Mouse (Mus musculus): ENCODE data around the gene Iffo2.
"Not testable (repeated sequence)": the region's sequence is repeated elsewhere in the genome, so short reads cannot be mapped to it uniquely, and the experiment has no call there.

Iffo2 gene

GRCm38 (mm10) chr4:139530248-139530647 lies at the start of gene Iffo2:
Iffo2 (plus strand) TSS chr4:139530548.
- DNase-seq (ENCODE audit: low read depth, low spot score) = not testable (repeated sequence)

GRCm38 (mm10) chr4:139481400-139481799 lies 48.9 kb upstream of the Iffo2 start:
- DNase-seq (ENCODE audit: low read depth, low spot score) = no peak

GRCm38 (mm10) chr4:139483461-139484105 lies 46.8 kb upstream of the Iffo2 start:
- DNase-seq (ENCODE audit: low read depth, low spot score) = no peak

- DNase-seq (ENCODE audit: low read depth, low spot score) = no peak
These were observed 45.9 kb upstream of the Iffo2 start for GRCm38 (mm10) chr4:139484496-139484895.

- DNase-seq (ENCODE audit: low read depth, low spot score) = no peak
These were observed 43.3 kb upstream of the Iffo2 start for GRCm38 (mm10) chr4:139487085-139487484.

- DNase-seq (ENCODE audit: low read depth, low spot score) = no peak
These were observed 42.0 kb upstream of the Iffo2 start for GRCm38 (mm10) chr4:139488325-139488724.

- no peak for DNase-seq (ENCODE audit: low read depth, low spot score)
These were observed 40.4 kb upstream of the Iffo2 start for GRCm38 (mm10) chr4:139489946-139490345.

GRCm38 (mm10) chr4:139490413-139491055 lies 39.8 kb upstream of the Iffo2 start:
- no peak for DNase-seq (ENCODE audit: low read depth, low spot score)

- no peak for DNase-seq (ENCODE audit: low read depth, low spot score)
These were observed 38.7 kb upstream of the Iffo2 start for GRCm38 (mm10) chr4:139491541-139492170.

GRCm38 (mm10) chr4:139492258-139492833 lies 38.0 kb upstream of the Iffo2 start:
- no peak for DNase-seq (ENCODE audit: low read depth, low spot score)

GRCm38 (mm10) chr4:139493227-139494025 lies 36.9 kb upstream of the Iffo2 start:
- no peak for DNase-seq (ENCODE audit: low read depth, low spot score)

GRCm38 (mm10) chr4:139500814-139501213 lies 29.5 kb upstream of the Iffo2 start:
- DNase-seq (ENCODE audit: low read depth, low spot score) = no peak

- no peak for DNase-seq (ENCODE audit: low read depth, low spot score)
These were observed 28.6 kb upstream of the Iffo2 start for GRCm38 (mm10) chr4:139501702-139502101.

- no peak for DNase-seq (ENCODE audit: low read depth, low spot score)
These were observed 26.4 kb upstream of the Iffo2 start for GRCm38 (mm10) chr4:139503919-139504318.

- DNase-seq (ENCODE audit: low read depth, low spot score) = no peak
These were observed 24.6 kb upstream of the Iffo2 start for GRCm38 (mm10) chr4:139505716-139506115.

GRCm38 (mm10) chr4:139506727-139507126 lies 23.6 kb upstream of the Iffo2 start:
- no peak for DNase-seq (ENCODE audit: low read depth, low spot score)

GRCm38 (mm10) chr4:139509069-139509468 lies 21.3 kb upstream of the Iffo2 start:
- DNase-seq (ENCODE audit: low read depth, low spot score) = no peak

GRCm38 (mm10) chr4:139511557-139511956 lies 18.8 kb upstream of the Iffo2 start:
- DNase-seq (ENCODE audit: low read depth, low spot score) = no peak

GRCm38 (mm10) chr4:139512985-139513384 lies 17.4 kb upstream of the Iffo2 start:
- DNase-seq (ENCODE audit: low read depth, low spot score) = no peak

GRCm38 (mm10) chr4:139519221-139519620 lies 11.1 kb upstream of the Iffo2 start:
- no peak for DNase-seq (ENCODE audit: low read depth, low spot score)

- DNase-seq (ENCODE audit: low read depth, low spot score) = no peak
These were observed 8.4 kb upstream of the Iffo2 start for GRCm38 (mm10) chr4:139521926-139522325.

- no peak for DNase-seq (ENCODE audit: low read depth, low spot score)
These were observed 3.9 kb upstream of the Iffo2 start for GRCm38 (mm10) chr4:139526475-139526874.

All from embryo, embryonic 11.5 days (tissue).